Mouse (Mus musculus) gastrocnemius, adult 18-20 months (tissue): ENCODE measurements around the gene Spata20. TPM values are rescaled to one million over a fixed set of nuclear protein-coding genes. Genes with fewer than 3 reads are reported as not detected.

ENCODE experiments used
- DNase-seq: peaks from one replicate; pipeline ENCODE4 v3.0.0; 2021; ENCODE audit warnings: low spot score
- long read RNA-seq, 2 experiments: library from polyadenylated mRNA; stranded (forward); transcript quantifications; one replicate each; pipeline ENCODE4 v2.0.0; 2021
- total RNA-seq, 2 experiments: library from RNA; stranded (reverse); gene quantifications; 2 replicates each; pipeline ENCODE4 v1.2.3; 2021

Spata20 gene
- not detected for total RNA-seq
- long read RNA-seq, experiment 1: 0 reads
- long read RNA-seq, experiment 2: 0 reads

- DNase-seq: peak; percentile 76
Measured at GRCm38 (mm10) chr11:94486001-94486400, at the start of gene Spata20. TSS of gene Spata20 (minus strand) at chr11:94486179.

GRCm38 (mm10) chr11:94533171-94533570 is 47.2 kb upstream of the Spata20 start:
- DNase-seq: no peak

GRCm38 (mm10) chr11:94528879-94529278 is 42.9 kb upstream of the Spata20 start:
- DNase-seq: no peak

- no peak for DNase-seq
Measured at GRCm38 (mm10) chr11:94526171-94526879, 40.3 kb upstream of the Spata20 start.

- DNase-seq: peak; percentile 24
Measured at GRCm38 (mm10) chr11:94521219-94521843, 35.4 kb upstream of the Spata20 start, which contains the start of gene Mycbpap. TSS of gene Mycbpap (minus strand) at chr11:94521742.

- DNase-seq: no peak
Measured at GRCm38 (mm10) chr11:94513452-94513851, 27.5 kb upstream of the Spata20 start.

GRCm38 (mm10) chr11:94508976-94509375 is 23.0 kb upstream of the Spata20 start:
- no peak for DNase-seq

- no peak for DNase-seq
Measured at GRCm38 (mm10) chr11:94501482-94501881, 15.5 kb upstream of the Spata20 start.

GRCm38 (mm10) chr11:94500362-94500761 is 14.4 kb upstream of the Spata20 start:
- no peak for DNase-seq

- no peak for DNase-seq
Measured at GRCm38 (mm10) chr11:94499661-94500152, 13.7 kb upstream of the Spata20 start, which contains the start of gene Epn3. TSS of gene Epn3 (minus strand) at chr11:94499974.

- no peak for DNase-seq
Measured at GRCm38 (mm10) chr11:94499035-94499434, 13.1 kb upstream of the Spata20 start.

- no peak for DNase-seq
Measured at GRCm38 (mm10) chr11:94498093-94498996, 12.4 kb upstream of the Spata20 start.

- no peak for DNase-seq
Measured at GRCm38 (mm10) chr11:94495415-94495814, 9.4 kb upstream of the Spata20 start.

GRCm38 (mm10) chr11:94491749-94492099 is 5.7 kb upstream of the Spata20 start:
- DNase-seq: no peak

GRCm38 (mm10) chr11:94491035-94491748 is 5.2 kb upstream of the Spata20 start:
- no peak for DNase-seq

GRCm38 (mm10) chr11:94489745-94490144 is 3.8 kb upstream of the Spata20 start:
- DNase-seq: no peak

GRCm38 (mm10) chr11:94488767-94489533 is 3.0 kb upstream of the Spata20 start:
- DNase-seq: no peak

GRCm38 (mm10) chr11:94485223-94485622 is 756 bp downstream of the Spata20 start:
- DNase-seq: no peak

GRCm38 (mm10) chr11:94484636-94485035 is 1.3 kb downstream of the Spata20 start:
- DNase-seq: no peak

GRCm38 (mm10) chr11:94483921-94484320 is 2.1 kb downstream of the Spata20 start:
- DNase-seq: no peak
